Mouse (Mus musculus) lung, embryonic 15.5 days (tissue): ENCODE results near the gene Igll1. TPM values are rescaled to one million over a fixed set of nuclear protein-coding genes. Genes with fewer than 3 reads are reported as not detected.

ENCODE experiments used
- ATAC-seq: fragments of 200-750 bp; cut with Nextera tagmentation; 2 replicates; pipeline ENCODE4 v1.8.0; 2017; ENCODE audit warnings: moderate number of reproducible peaks, borderline replicate concordance; ENCODE audit not compliant: low FRiP score, low TSS enrichment; ENCODE audit errors: extremely low read depth
- H3K27ac ChIP-seq: fragments of 300-500 bp; sonication (generic); 2 replicates; pipeline ENCODE4 v1.5.1; 2015; ENCODE audit warnings: moderate library complexity, mild to moderate bottlenecking, inconsistent platforms
- H3K27me3 ChIP-seq: fragments of 300-500 bp; sonication (generic); 2 replicates; pipeline ENCODE4 v1.6.1; 2015; ENCODE audit warnings: inconsistent platforms
- H3K36me3 ChIP-seq: fragments of 300-500 bp; sonication (generic); 2 replicates; pipeline ENCODE4 v1.6.1; 2015; ENCODE audit warnings: inconsistent platforms
- H3K4me1 ChIP-seq: fragments of 300-500 bp; sonication (generic); 2 replicates; pipeline ENCODE4 v1.6.1; 2015; ENCODE audit warnings: inconsistent platforms
- H3K4me2 ChIP-seq: fragments of 300-500 bp; sonication (generic); 2 replicates; pipeline ENCODE4 v1.6.1; 2015; ENCODE audit warnings: inconsistent platforms, mild to moderate bottlenecking, moderate library complexity
- H3K4me3 ChIP-seq: fragments of 300-500 bp; sonication (generic); 2 replicates; pipeline ENCODE4 v1.5.1; 2015; ENCODE audit warnings: mild to moderate bottlenecking, inconsistent platforms
- H3K9ac ChIP-seq: fragments of 300-500 bp; sonication (generic); 2 replicates; pipeline ENCODE4 v1.6.1; 2015; ENCODE audit warnings: inconsistent platforms
- H3K9me3 ChIP-seq: fragments of 300-500 bp; sonication (generic); 2 replicates; pipeline ENCODE4 v1.6.1; 2016; ENCODE audit warnings: inconsistent platforms
- WGBS: fragments of 180-500 bp; shearing (Covaris S2); methylation state at CpG from one replicate; pipeline ENCODE4 v1.1.7; 2015; 5-methylcytosine and 5-hydroxymethylcytosine counted together
- polyA plus RNA-seq: library from polyadenylated mRNA; unstranded; fragments of >200 nt; fragmentation: Nextera tagmentation; extraction: Ambion mirVana; gene quantifications from 2 replicates; pipeline ENCODE4 v1.2.1, GENCODE M21; 2015

Igll1 gene
- polyA plus RNA-seq = 0.38 and 0.82 TPM in 2 replicates

GRCm38 (mm10) chr16:16863978-16864377, at the start of gene Igll1:
Igll1 (minus strand) TSS chr16:16863985.
- 75% methylated on average over 2 of the region's 2 CpGs for WGBS
- Histone ChIP-seq H3K4me1 (no peaks in the 10 kb centered on the region), H3K9ac (no peak within 1 kb of the TSS), H3K4me3 (no peak within 1 kb of the TSS), H3K36me3 (no peaks in the 10 kb centered on the region), H3K9me3 (no peaks in the 10 kb centered on the region), H3K27me3 (no peaks in the 10 kb centered on the region), H3K4me2 (no peak within 1 kb of the TSS), H3K27ac (no peak within 1 kb of the TSS)
- no peak for ATAC-seq

- 62% methylated on average over 1 of the region's 1 CpGs for WGBS
- 0 out of 2 replicates have a peak, but pooled peaks cover 3% of the 10 kb centered on the region for H3K4me1 ChIP-seq
- ATAC-seq = no peak
- H3K27ac ChIP-seq = no peak overlapping the region
- no peak overlapping the region for H3K4me2 ChIP-seq
- no peaks in the 10 kb centered on the region for H3K9me3 ChIP-seq
- no peaks in the 10 kb centered on the region for H3K27me3 ChIP-seq
- no peak overlapping the region for H3K4me3 ChIP-seq
- H3K36me3 ChIP-seq = peaks cover 72% of the 10 kb centered on the region
- no peak overlapping the region for H3K9ac ChIP-seq
Measured at GRCm38 (mm10) chr16:16913440-16913839, 49.7 kb upstream of the Igll1 start.

GRCm38 (mm10) chr16:16911641-16912597, 48.1 kb upstream of the Igll1 start:
- no peak overlapping the region for H3K4me2 ChIP-seq
- H3K4me1 ChIP-seq = 0 out of 2 replicates have a peak, but pooled peaks cover 3% of the 10 kb centered on the region
- no peak overlapping the region for H3K4me3 ChIP-seq
- no peaks in the 10 kb centered on the region for H3K27me3 ChIP-seq
- H3K27ac ChIP-seq = peak overlapping the region; percentile 66
- peaks cover 57% of the 10 kb centered on the region for H3K36me3 ChIP-seq
- ATAC-seq = peak; percentile 65
- WGBS = 43% methylated on average over 13 of the region's 13 CpGs
- H3K9ac ChIP-seq = no peak overlapping the region
- H3K9me3 ChIP-seq = no peaks in the 10 kb centered on the region

- peak overlapping the region; percentile 80 for H3K27ac ChIP-seq
- H3K9ac ChIP-seq = no peak overlapping the region
- no peaks in the 10 kb centered on the region for H3K9me3 ChIP-seq
- no peak overlapping the region for H3K4me2 ChIP-seq
- H3K36me3 ChIP-seq = peaks cover 49% of the 10 kb centered on the region
- 58% methylated on average over 6 of the region's 6 CpGs for WGBS
- ATAC-seq = peak; percentile 60; the same call in 1 of the 2 replicates
- H3K4me3 ChIP-seq = no peak overlapping the region
- no peaks in the 10 kb centered on the region for H3K27me3 ChIP-seq
- 0 out of 2 replicates have a peak, but pooled peaks cover 3% of the 10 kb centered on the region for H3K4me1 ChIP-seq
Measured at GRCm38 (mm10) chr16:16907799-16908198, 44.0 kb upstream of the Igll1 start.

- Histone ChIP-seq H3K36me3 (peaks cover 22% of the 10 kb centered on the region), H3K4me1 (no peaks in the 10 kb centered on the region; the same call in 1 of the 2 replicates), H3K9ac (no peak overlapping the region), H3K4me3 (no peak overlapping the region), H3K4me2 (no peak overlapping the region), H3K9me3 (no peaks in the 10 kb centered on the region), H3K27ac (no peak overlapping the region), H3K27me3 (no peaks in the 10 kb centered on the region)
- ATAC-seq = 0 out of 2 replicates have a peak, but pooled peaks have one; percentile 7
- WGBS = 70% methylated on average over 5 of the region's 5 CpGs
Measured at GRCm38 (mm10) chr16:16903188-16903587, 39.4 kb upstream of the Igll1 start.

GRCm38 (mm10) chr16:16902329-16902728, 38.5 kb upstream of the Igll1 start:
- Histone ChIP-seq H3K4me1 (peaks cover 8% of the 10 kb centered on the region), H3K4me2 (no peak overlapping the region), H3K27ac (peak overlapping the region; percentile 34; the same call in 1 of the 2 replicates), H3K27me3 (no peaks in the 10 kb centered on the region), H3K36me3 (peaks cover 22% of the 10 kb centered on the region), H3K9ac (no peak overlapping the region), H3K9me3 (no peaks in the 10 kb centered on the region), H3K4me3 (no peak overlapping the region)
- no peak for ATAC-seq
- WGBS = 75% methylated on average over 4 of the region's 4 CpGs

- peak overlapping the region; percentile 79 for H3K4me2 ChIP-seq
- peak overlapping the region; percentile 71 for H3K9ac ChIP-seq
- H3K36me3 ChIP-seq = peaks cover 22% of the 10 kb centered on the region
- H3K27ac ChIP-seq = peak overlapping the region; percentile 26; the same call in 1 of the 2 replicates
- peak overlapping the region; percentile 66 for H3K4me3 ChIP-seq
- 19% methylated on average over 10 of the region's 10 CpGs for WGBS
- H3K27me3 ChIP-seq = no peaks in the 10 kb centered on the region
- H3K4me1 ChIP-seq = peaks cover 13% of the 10 kb centered on the region
- H3K9me3 ChIP-seq = no peaks in the 10 kb centered on the region
- ATAC-seq = no peak
Measured at GRCm38 (mm10) chr16:16897056-16897584, 33.3 kb upstream of the Igll1 start.

- H3K27ac ChIP-seq = peak within 1 kb of the TSS; percentile 26; the same call in 1 of the 2 replicates
- peak within 1 kb of the TSS; percentile 71 for H3K9ac ChIP-seq
- H3K4me1 ChIP-seq = peaks cover 13% of the 10 kb centered on the region
- ATAC-seq = peak; percentile 93
- peaks cover 28% of the 10 kb centered on the region for H3K36me3 ChIP-seq
- H3K4me2 ChIP-seq = peak within 1 kb of the TSS; percentile 79
- WGBS = under 1% methylated on average over 29 of the region's 29 CpGs
- peak within 1 kb of the TSS; percentile 66 for H3K4me3 ChIP-seq
- H3K9me3 ChIP-seq = no peaks in the 10 kb centered on the region
- no peaks in the 10 kb centered on the region for H3K27me3 ChIP-seq
Measured at GRCm38 (mm10) chr16:16896382-16897055, 32.7 kb upstream of the Igll1 start, which contains the start of gene Ppm1f. Ppm1f (plus strand) TSS chr16:16896469.

GRCm38 (mm10) chr16:16896015-16896381, 32.2 kb upstream of the Igll1 start:
- Histone ChIP-seq H3K4me2 (no peak overlapping the region; the same call in 1 of the 2 replicates), H3K9ac (no peak overlapping the region), H3K27me3 (no peaks in the 10 kb centered on the region), H3K4me1 (peaks cover 13% of the 10 kb centered on the region), H3K27ac (no peak overlapping the region), H3K9me3 (no peaks in the 10 kb centered on the region), H3K4me3 (peak overlapping the region; percentile 66; the same call in 1 of the 2 replicates), H3K36me3 (peaks cover 34% of the 10 kb centered on the region)
- WGBS = 31% methylated on average over 4 of the region's 4 CpGs
- no peak; the same call in 1 of the 2 replicates for ATAC-seq

- H3K9ac ChIP-seq = no peak overlapping the region
- no peak for ATAC-seq
- H3K27me3 ChIP-seq = no peaks in the 10 kb centered on the region
- H3K9me3 ChIP-seq = no peaks in the 10 kb centered on the region
- peaks cover 6% of the 10 kb centered on the region for H3K4me1 ChIP-seq
- peaks cover 70% of the 10 kb centered on the region for H3K36me3 ChIP-seq
- no peak overlapping the region for H3K4me3 ChIP-seq
- no peak overlapping the region for H3K4me2 ChIP-seq
- H3K27ac ChIP-seq = no peak overlapping the region
- 95% methylated on average over 7 of the region's 7 CpGs for WGBS
Measured at GRCm38 (mm10) chr16:16892366-16892765, 28.6 kb upstream of the Igll1 start.

GRCm38 (mm10) chr16:16888341-16888740, 24.6 kb upstream of the Igll1 start:
- H3K27me3 ChIP-seq = no peaks in the 10 kb centered on the region
- peaks cover 99% of the 10 kb centered on the region for H3K36me3 ChIP-seq
- no peaks in the 10 kb centered on the region for H3K9me3 ChIP-seq
- no peaks in the 10 kb centered on the region for H3K4me1 ChIP-seq
- WGBS = 92% methylated on average over 1 of the region's 1 CpGs
- no peak overlapping the region for H3K9ac ChIP-seq
- H3K4me2 ChIP-seq = no peak overlapping the region
- ATAC-seq = no peak
- no peak overlapping the region for H3K27ac ChIP-seq
- no peak overlapping the region for H3K4me3 ChIP-seq
